Mouse (Mus musculus) A20 (cell line): Measurements from ENCODE around the gene Cntn5.

ENCODE experiments used
- DNase-seq: peaks from one replicate; pipeline ENCODE4 v3.0.0-alpha.2; 2011; ENCODE audit warnings: low read depth, low spot score

The Cntn5 gene

GRCm38 (mm10) chr9:10904616-10905363 is at the start of gene Cntn5:
TSS of gene Cntn5 (minus strand) at chr9:10904775.
- no peak for DNase-seq

GRCm38 (mm10) chr9:10950470-10950869 is 45.9 kb upstream of the Cntn5 start:
- DNase-seq: no peak

- DNase-seq: peak; percentile 68
Measured at GRCm38 (mm10) chr9:10909573-10909972, 5.0 kb upstream of the Cntn5 start.

GRCm38 (mm10) chr9:10905696-10906095 is 1.1 kb upstream of the Cntn5 start:
- DNase-seq: no peak

- no peak for DNase-seq
Measured at GRCm38 (mm10) chr9:10879758-10880157, 24.8 kb downstream of the Cntn5 start.

- no peak for DNase-seq
Measured at GRCm38 (mm10) chr9:10873881-10874280, 30.7 kb downstream of the Cntn5 start.

GRCm38 (mm10) chr9:10856204-10856892 is 48.2 kb downstream of the Cntn5 start:
- no peak for DNase-seq

- DNase-seq: no peak
Measured at GRCm38 (mm10) chr9:10816711-10817110, 87.9 kb downstream of the Cntn5 start.

GRCm38 (mm10) chr9:10797158-10797557 is 107.4 kb downstream of the Cntn5 start:
- no peak for DNase-seq

GRCm38 (mm10) chr9:10795102-10795501 is 109.5 kb downstream of the Cntn5 start:
- DNase-seq: no peak

GRCm38 (mm10) chr9:10731878-10732277 is 172.7 kb downstream of the Cntn5 start:
- no peak for DNase-seq

GRCm38 (mm10) chr9:10724191-10724590 is 180.4 kb downstream of the Cntn5 start:
- no peak for DNase-seq

- DNase-seq: no peak
Measured at GRCm38 (mm10) chr9:10722121-10722520, 182.5 kb downstream of the Cntn5 start.

- DNase-seq: no peak
Measured at GRCm38 (mm10) chr9:10718986-10719385, 185.6 kb downstream of the Cntn5 start.

- DNase-seq: no peak
Measured at GRCm38 (mm10) chr9:10713641-10714040, 190.9 kb downstream of the Cntn5 start.

- DNase-seq: no peak
Measured at GRCm38 (mm10) chr9:10681646-10682045, 222.9 kb downstream of the Cntn5 start.

- no peak for DNase-seq
Measured at GRCm38 (mm10) chr9:10681181-10681580, 223.4 kb downstream of the Cntn5 start.

- no peak for DNase-seq
Measured at GRCm38 (mm10) chr9:10668676-10669075, 235.9 kb downstream of the Cntn5 start.

GRCm38 (mm10) chr9:10667438-10667837 is 237.1 kb downstream of the Cntn5 start:
- no peak for DNase-seq

- no peak for DNase-seq
Measured at GRCm38 (mm10) chr9:10665756-10666155, 238.8 kb downstream of the Cntn5 start.

- DNase-seq: no peak
Measured at GRCm38 (mm10) chr9:10663101-10663500, 241.5 kb downstream of the Cntn5 start.

GRCm38 (mm10) chr9:10659478-10659877 is 245.1 kb downstream of the Cntn5 start:
- no peak for DNase-seq

GRCm38 (mm10) chr9:10658086-10658485 is 246.5 kb downstream of the Cntn5 start:
- no peak for DNase-seq
